19 mouse cellular contexts compared by ENCODE assay signal in the genomic region with DNA sequence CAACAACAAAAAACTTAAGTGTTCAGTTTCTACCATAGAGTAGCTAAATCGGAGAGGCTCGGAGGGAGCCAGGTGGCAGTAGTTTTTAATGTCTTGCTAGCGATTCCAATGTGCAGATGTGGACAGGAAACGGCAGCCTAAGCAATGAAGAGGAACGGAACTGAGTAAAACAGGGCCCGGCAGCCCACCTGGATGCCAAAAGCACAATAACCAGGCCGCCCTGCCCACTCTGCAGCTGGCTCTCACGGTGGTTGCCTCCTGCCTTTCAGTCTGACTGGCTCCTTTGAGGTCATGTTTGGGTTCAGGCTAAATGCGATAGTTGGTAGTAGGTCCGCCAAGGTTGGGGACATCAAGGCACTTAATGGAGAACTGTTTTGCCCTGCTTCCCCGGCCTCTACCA. TPM values are rescaled to one million over a fixed set of nuclear protein-coding genes. Genes with fewer than 3 reads are reported as not detected.
DNase-seq lines count a peak whose midpoint lies in the region; ATAC-seq and TF ChIP-seq lines count a peak whose summit lies in the region.
"Had no signal": no experiment of that assay in that cellular context is flagged by ENCODE, and none has a peak within 500 bp of the region (broad histone marks: within the 10 kb centered on the region; RNA-seq: fewer than 3 reads in every experiment).

No protein-coding gene starts in this region.

- no peaks in the 10 kb centered on the region for H3K9me3 ChIP-seq in liver, postnatal 0 days (ENCODE audit: low read length)
- H3K9me3 ChIP-seq: embryonic facial prominence, embryonic 10.5 days; forebrain, embryonic 13.5 days; heart, embryonic 13.5 days; hindbrain, embryonic 15.5 days had no signal

- H3K4me3 ChIP-seq in liver, postnatal 0 days (ENCODE audit: low read depth, low read length) = no peak overlapping the region
- H3K4me3 ChIP-seq: embryonic facial prominence, embryonic 10.5 days; forebrain, embryonic 13.5 days; gastrocnemius, adult 2 months; heart, embryonic 13.5 days; hindbrain, embryonic 15.5 days had no signal

- H3K27ac ChIP-seq in liver, postnatal 0 days (ENCODE audit: low read depth) = peak overlapping the region; percentile 83
- H3K27ac ChIP-seq: embryonic facial prominence, embryonic 10.5 days; forebrain, embryonic 13.5 days; gastrocnemius, adult 2 months; heart, embryonic 13.5 days; hindbrain, embryonic 15.5 days had no signal

- no peak overlapping the region for H3K4me2 ChIP-seq in liver, postnatal 0 days (ENCODE audit: low read depth, low read length)
- H3K4me2 ChIP-seq: forebrain, embryonic 13.5 days; heart, embryonic 13.5 days; hindbrain, embryonic 15.5 days had no signal

- TF ChIP-seq EP300 in liver, postnatal 0 days (IDR thresholded peaks at IDR 0.05; ENCODE audit: low read depth) = no peak

- TF ChIP-seq CTCF in liver, postnatal 0 days (IDR thresholded peaks at IDR 0.05; ENCODE audit: low read depth) = no peak

- peak; percentile 29 for DNase-seq in liver, postnatal 0 days
- no peak for DNase-seq in liver
- peak; percentile 98 for DNase-seq in A20 (ENCODE audit: low read depth, low spot score)
- DNase-seq in splenic B cell, adult 2 months (ENCODE audit: low read depth, low spot score) = peak; percentile 8
- DNase-seq in thymus, postnatal 4 days = peak; percentile 61
- no peak for DNase-seq in left cerebral cortex, postnatal 25 days (ENCODE audit: low spot score in 2 of 2)
- no peak for DNase-seq in adrenal gland, postnatal 4 days (ENCODE audit: low spot score in 2 of 2)
- DNase-seq: adrenal gland, adult 2 months; adrenal gland, postnatal 25 days; cerebellum, adult 2 months; gastrocnemius, adult 2 months; gastrocnemius, postnatal 25 days; heart, adult 11 months; heart, postnatal 36 days had no signal

- no peak overlapping the region for H3K9ac ChIP-seq in liver, postnatal 0 days (replicated peaks)
- H3K9ac ChIP-seq: forebrain, embryonic 13.5 days; heart, embryonic 13.5 days; hindbrain, embryonic 15.5 days had no signal

- peaks cover 24% of the 10 kb centered on the region; the same call in 1 of the 2 replicates for H3K4me1 ChIP-seq in liver, postnatal 0 days (ENCODE audit: insufficient read depth)
- H3K4me1 ChIP-seq: heart, embryonic 13.5 days had no signal

- H3K27me3 ChIP-seq in liver, postnatal 0 days (ENCODE audit: insufficient read depth, low read length) = no peaks in the 10 kb centered on the region
- H3K27me3 ChIP-seq in splenic B cell, adult 2 months (ENCODE audit: control insufficient read depth, insufficient read depth, low read length, poor library complexity, severe bottlenecking) = no peaks in the 10 kb centered on the region
- H3K27me3 ChIP-seq: forebrain, embryonic 13.5 days; hindbrain, embryonic 15.5 days had no signal

- H3K36me3 ChIP-seq in liver, postnatal 0 days (replicated peaks; ENCODE audit: insufficient read depth, low read length) = no peaks in the 10 kb centered on the region
- H3K36me3 ChIP-seq in splenic B cell, adult 2 months (ENCODE audit: control insufficient read depth, insufficient read depth, low read length, poor library complexity, severe bottlenecking) = no peaks in the 10 kb centered on the region
- H3K36me3 ChIP-seq: embryonic facial prominence, embryonic 10.5 days; heart, embryonic 13.5 days had no signal

- intact Hi-C loops in left cerebral cortex, postnatal 25 days (cut with DNase I) = no loop called here

- no peak for ATAC-seq in liver, postnatal 0 days
- ATAC-seq: forebrain, embryonic 13.5 days had no signal

- WGBS in liver, postnatal 0 days (ENCODE audit: insufficient replicate concordance) = 86% methylated on average over 11 of the region's 11 CpGs

RNA-seq across cellular contexts. Expression of gene Rgs8, which starts 43.3 kb away (rescaled TPM):
- polyA plus RNA-seq in liver, postnatal 0 days (2015; fragmentation: Nextera tagmentation; extraction: Ambion mirVana) = 0.05 TPM in 1 of 2 replicates, not detected in the other
- total RNA-seq in left cerebral cortex, postnatal 25 days (2021) = 10 to 100 TPM; 55.9 to 77.4 TPM
- under 1 TPM; 0.48 to 0.65 TPM for total RNA-seq in adrenal gland, postnatal 4 days (2021)
- total RNA-seq: adrenal gland, postnatal 25 days; gastrocnemius, adult 2 months; heart, postnatal 36 days had no signal

RNA-seq across cellular contexts. Expression of gene Rgs16, which starts 44.1 kb away (rescaled TPM):
- polyA plus RNA-seq in liver, postnatal 0 days (2015; fragmentation: Nextera tagmentation; extraction: Ambion mirVana) = 15.8 and 22.9 TPM in 2 replicates
- total RNA-seq in left cerebral cortex, postnatal 25 days (2021) = 1 to 10 TPM; 7.1 to 8.7 TPM
- 10 to 100 TPM in 1 of 2 experiments, 1 to 10 TPM in 1; 8.6 to 11.6 TPM for total RNA-seq in adrenal gland, postnatal 4 days (2021)

RNA-seq across cellular contexts. Expression of gene Rnasel, which starts 53.1 kb away (rescaled TPM):
- polyA plus RNA-seq in liver, postnatal 0 days (2015; fragmentation: Nextera tagmentation; extraction: Ambion mirVana) = 13.9 and 15.7 TPM in 2 replicates
- total RNA-seq in left cerebral cortex, postnatal 25 days (2021) = 1 to 10 TPM; 8.8 to 9.3 TPM
- total RNA-seq in adrenal gland, postnatal 4 days (2021) = 10 to 100 TPM; 30.0 to 32.7 TPM
- total RNA-seq: ES-E14 had no signal

Comparison
In these comparisons a context has a peak if more than half of its experiments do, and no peak if none do; other contexts are left out.
1. DNase-seq: peak in liver, postnatal 0 days (single experiment), A20 (single experiment), splenic B cell, adult 2 months (single experiment) and thymus, postnatal 4 days (single experiment); none in liver (single experiment), left cerebral cortex, postnatal 25 days (0 of 2) and adrenal gland, postnatal 4 days (0 of 2).
2. RNA of gene Rgs8, which starts 43.3 kb away (total RNA-seq): 55.9 to 77.4 TPM in left cerebral cortex, postnatal 25 days; 0.48 to 0.65 TPM in adrenal gland, postnatal 4 days; every median in the first group is over 10 times any median in the second.